Mouse (Mus musculus) brown adipose tissue, adult 24 weeks (tissue): ENCODE data around the gene Prkce. TPM values are rescaled to one million over a fixed set of nuclear protein-coding genes. Genes with fewer than 3 reads are reported as not detected.
A peak's percentile ranks its signal among the peaks of the same experiment; 100 is the strongest.

Source experiments
- H3K27ac ChIP-seq: fragments of 200-500 bp; replicated peaks from 2 replicates; pipeline ENCODE4 v1.5.1; 2012; ENCODE audit warnings: low read depth, mild to moderate bottlenecking, low read length
- H3K4me1 ChIP-seq: fragments of 200-500 bp; 2 replicates; pipeline ENCODE4 v1.6.1; 2012; ENCODE audit warnings: low read length, mixed read lengths; ENCODE audit not compliant: control insufficient read depth, insufficient read depth, insufficient read length
- H3K4me3 ChIP-seq: fragments of 200-500 bp; 2 replicates; pipeline ENCODE4 v1.5.1; 2012; ENCODE audit warnings: low read depth, mild to moderate bottlenecking, low read length, moderate library complexity; ENCODE audit not compliant: insufficient read depth
- polyA plus RNA-seq: library from polyadenylated mRNA; stranded (reverse); fragments of >200 nt; gene quantifications from 2 replicates; pipeline ENCODE4 v1.2.4, GENCODE M21; 2012; ENCODE audit not compliant: missing spikeins, insufficient read depth, insufficient read length

Gene Prkce
- polyA plus RNA-seq, 1 experiment: 18.0 TPM

- H3K4me1 ChIP-seq: peaks cover 46% of the 10 kb centered on the region
These were observed 361.4 kb downstream of the Prkce start for GRCm38 (mm10) chr17:86529003-86529402.

GRCm38 (mm10) chr17:86529411-86529810 is 361.8 kb downstream of the Prkce start:
- H3K4me1 ChIP-seq: peaks cover 46% of the 10 kb centered on the region
- H3K27ac ChIP-seq: peak overlapping the region; percentile 53
- H3K4me3 ChIP-seq: no peak overlapping the region

More at GRCm38 (mm10) chr17:86529003-86529402, 361.4 kb downstream of the Prkce start:
- no peak overlapping the region for H3K4me3 ChIP-seq
- H3K27ac ChIP-seq: peak overlapping the region; percentile 44

GRCm38 (mm10) chr17:86531231-86531630 is 363.6 kb downstream of the Prkce start:
- Histone ChIP-seq H3K4me1 (peaks cover 46% of the 10 kb centered on the region), H3K27ac (no peak overlapping the region), H3K4me3 (no peak overlapping the region)

- Histone ChIP-seq H3K4me1 (peaks cover 40% of the 10 kb centered on the region), H3K27ac (no peak overlapping the region), H3K4me3 (no peak overlapping the region)
These were observed 365.4 kb downstream of the Prkce start for GRCm38 (mm10) chr17:86532783-86533548.

- H3K4me3 ChIP-seq: no peak overlapping the region
- peaks cover 34% of the 10 kb centered on the region for H3K4me1 ChIP-seq
- H3K27ac ChIP-seq: no peak overlapping the region
These were observed 365.9 kb downstream of the Prkce start for GRCm38 (mm10) chr17:86533549-86533851.

GRCm38 (mm10) chr17:86535096-86535495 is 367.5 kb downstream of the Prkce start:
- Histone ChIP-seq H3K27ac (0 out of 2 replicates have a peak overlapping the region, but pooled peaks have one; percentile 1), H3K4me1 (peaks cover 26% of the 10 kb centered on the region)

GRCm38 (mm10) chr17:86535827-86536656 is 368.5 kb downstream of the Prkce start:
- Histone ChIP-seq H3K27ac (peak overlapping the region; percentile 75), H3K4me1 (peaks cover 18% of the 10 kb centered on the region), H3K4me3 (peak overlapping the region; percentile 24)

More at GRCm38 (mm10) chr17:86535096-86535495, 367.5 kb downstream of the Prkce start:
- H3K4me3 ChIP-seq: no peak overlapping the region

- peaks cover 11% of the 10 kb centered on the region for H3K4me1 ChIP-seq
- H3K27ac ChIP-seq: no peak overlapping the region
- no peak overlapping the region for H3K4me3 ChIP-seq
These were observed 372.4 kb downstream of the Prkce start for GRCm38 (mm10) chr17:86539881-86540430.

- no peak overlapping the region for H3K4me3 ChIP-seq
- no peak overlapping the region for H3K27ac ChIP-seq
- H3K4me1 ChIP-seq: peaks cover 10% of the 10 kb centered on the region
These were observed 378.9 kb downstream of the Prkce start for GRCm38 (mm10) chr17:86546529-86546928.

- peaks cover 8% of the 10 kb centered on the region for H3K4me1 ChIP-seq
- H3K27ac ChIP-seq: no peak overlapping the region
- H3K4me3 ChIP-seq: no peak overlapping the region
These were observed 381.5 kb downstream of the Prkce start for GRCm38 (mm10) chr17:86549128-86549527.

- Histone ChIP-seq H3K4me3 (no peak overlapping the region), H3K27ac (no peak overlapping the region), H3K4me1 (peaks cover 8% of the 10 kb centered on the region)
These were observed 384.0 kb downstream of the Prkce start for GRCm38 (mm10) chr17:86551561-86551960.

GRCm38 (mm10) chr17:86551995-86552394 is 384.4 kb downstream of the Prkce start:
- Histone ChIP-seq H3K4me1 (peaks cover 8% of the 10 kb centered on the region), H3K27ac (no peak overlapping the region), H3K4me3 (no peak overlapping the region)

GRCm38 (mm10) chr17:86559206-86559891 is 391.8 kb downstream of the Prkce start:
- Histone ChIP-seq H3K27ac (peak overlapping the region; percentile 12; the same call in 1 of the 2 replicates), H3K4me3 (no peak overlapping the region), H3K4me1 (no peaks in the 10 kb centered on the region; the same call in 1 of the 2 replicates)

GRCm38 (mm10) chr17:86560499-86560898 is 392.9 kb downstream of the Prkce start:
- Histone ChIP-seq H3K27ac (no peak overlapping the region), H3K4me3 (no peak overlapping the region), H3K4me1 (no peaks in the 10 kb centered on the region; the same call in 1 of the 2 replicates)

- Histone ChIP-seq H3K4me3 (no peak overlapping the region), H3K4me1 (no peaks in the 10 kb centered on the region), H3K27ac (no peak overlapping the region)
These were observed 402.9 kb downstream of the Prkce start for GRCm38 (mm10) chr17:86570491-86570890.
